Mouse (Mus musculus): ENCODE data around the gene Gpr179. TPM values are rescaled to one million over a fixed set of nuclear protein-coding genes. Genes with fewer than 3 reads are reported as not detected.
A peak's percentile ranks its signal among the peaks of the same experiment; 100 is the strongest.

Gpr179 gene
- polyA plus RNA-seq, 1 experiment: 0.66 TPM

DNA sequence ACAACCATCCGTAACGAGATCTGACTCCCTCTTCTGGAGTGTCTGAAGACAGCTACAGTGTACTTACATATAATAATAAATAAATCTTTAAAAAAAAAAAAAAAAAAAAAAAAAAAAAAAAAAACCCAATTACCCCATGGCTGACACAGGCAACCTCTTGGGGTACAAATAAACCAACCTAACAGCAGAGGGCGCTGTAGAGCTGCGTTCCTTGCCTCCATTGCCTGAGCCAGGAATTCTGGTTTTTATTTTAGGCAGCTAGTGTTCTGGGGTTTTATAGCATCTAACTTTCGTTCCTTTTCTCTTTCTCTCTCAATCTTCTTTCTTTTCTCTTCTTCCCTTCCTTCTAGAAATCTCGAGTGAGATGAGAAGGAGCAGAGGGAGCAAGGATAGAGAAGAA, 5.8 kb upstream of the Gpr179 start:
- DNase-seq (ENCODE audit: extremely low spot score in 1 of 2, low spot score in 1 of 2): peak in 1 of 2 experiments; percentile 92

DNA sequence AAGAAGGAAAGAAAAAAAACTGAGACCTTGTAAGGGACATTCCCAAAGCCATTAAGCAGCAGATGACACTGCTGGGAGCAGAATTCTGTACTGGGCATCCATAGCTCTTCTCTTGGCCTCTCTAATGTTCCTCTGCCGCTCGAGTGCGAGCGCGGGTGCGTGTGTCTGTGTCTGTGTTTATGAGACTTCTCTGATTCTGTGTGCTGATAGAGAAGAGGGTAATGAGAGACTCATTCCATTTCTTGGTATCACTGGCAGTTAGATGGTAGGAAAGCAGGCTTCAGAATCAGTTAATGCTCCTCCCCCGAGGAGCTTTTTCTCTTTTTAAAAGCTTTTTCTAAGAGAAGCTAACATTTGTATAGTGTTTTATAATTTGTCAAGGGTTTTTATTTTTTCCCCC, 3.4 kb upstream of the Gpr179 start:
- DNase-seq (ENCODE audit: extremely low spot score in 1 of 2, low spot score in 1 of 2): no peak

DNA sequence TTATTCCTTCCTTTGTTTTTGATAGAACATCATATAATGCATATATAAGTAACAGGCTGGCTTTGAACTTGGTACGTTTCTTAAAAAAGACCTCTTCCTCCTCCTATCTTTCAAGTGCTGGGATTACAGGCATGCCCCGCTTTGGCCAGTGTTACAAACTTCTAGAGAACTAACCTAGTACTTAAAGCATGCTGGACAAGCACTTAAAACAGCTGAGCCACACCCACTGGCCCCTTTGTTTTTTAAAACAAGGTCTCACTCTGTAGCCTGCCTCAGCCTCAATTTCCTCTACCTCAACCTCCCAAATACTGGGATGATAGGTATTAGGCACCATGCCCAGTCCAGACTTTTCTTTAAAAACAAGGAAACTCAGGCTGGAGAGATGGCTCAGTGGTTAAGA, 2.8 kb upstream of the Gpr179 start:
- DNase-seq (ENCODE audit: extremely low spot score in 1 of 2, low spot score in 1 of 2): no peak

DNA sequence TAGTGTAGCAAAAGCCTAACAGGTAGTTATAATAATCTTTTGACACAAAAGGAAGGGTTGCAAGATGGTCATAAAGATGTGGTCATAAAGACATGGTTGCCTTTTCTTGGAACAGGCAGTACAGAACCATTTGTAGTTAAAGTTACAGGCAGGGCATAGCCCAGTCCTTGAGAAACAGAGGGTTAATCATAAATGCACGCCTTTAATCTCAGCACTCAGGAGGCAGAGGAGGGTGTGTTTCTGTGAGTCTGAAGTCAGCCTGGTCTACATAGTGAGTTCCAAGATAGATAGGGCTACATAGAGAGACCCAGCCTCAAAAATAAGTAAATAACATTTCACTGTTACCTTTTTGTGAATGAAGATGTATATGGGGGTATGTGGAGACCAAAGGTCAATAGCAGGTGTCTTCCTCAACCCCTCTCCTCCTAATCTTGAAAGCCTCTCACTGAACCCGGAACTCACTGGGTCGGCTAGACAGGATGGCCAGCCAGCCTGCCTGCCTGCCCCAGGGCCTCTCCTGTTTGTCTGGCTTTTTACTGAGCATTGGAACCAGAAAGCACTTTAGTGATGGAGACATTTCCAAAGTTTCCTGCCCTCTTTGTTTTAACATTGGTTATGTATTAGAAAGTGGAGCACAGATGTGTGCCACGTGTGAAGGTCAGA, 1.2 kb upstream of the Gpr179 start:
- no peak for DNase-seq (ENCODE audit: extremely low spot score in 1 of 2, low spot score in 1 of 2)

DNA sequence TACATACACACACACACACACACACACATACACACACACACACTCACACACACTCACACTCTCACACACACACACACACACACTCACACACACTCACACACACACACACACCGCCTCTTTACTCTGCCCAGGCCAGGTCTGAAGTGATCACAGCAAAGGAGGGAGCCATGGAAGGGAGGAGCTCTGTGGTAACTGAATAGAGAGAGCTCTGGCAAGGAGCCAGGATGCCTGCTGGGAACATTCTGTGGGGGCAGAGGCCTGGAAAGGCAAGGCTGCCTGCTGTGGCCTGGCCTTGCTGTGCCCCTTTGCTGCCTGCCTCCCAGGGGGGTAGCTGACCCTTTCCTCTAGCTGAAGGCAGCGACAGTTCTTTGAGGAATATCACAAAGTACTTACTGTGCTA, 1.8 kb downstream of the Gpr179 start:
- DNase-seq (ENCODE audit: extremely low spot score in 1 of 2, low spot score in 1 of 2): peak; percentile 44 to 77

DNA sequence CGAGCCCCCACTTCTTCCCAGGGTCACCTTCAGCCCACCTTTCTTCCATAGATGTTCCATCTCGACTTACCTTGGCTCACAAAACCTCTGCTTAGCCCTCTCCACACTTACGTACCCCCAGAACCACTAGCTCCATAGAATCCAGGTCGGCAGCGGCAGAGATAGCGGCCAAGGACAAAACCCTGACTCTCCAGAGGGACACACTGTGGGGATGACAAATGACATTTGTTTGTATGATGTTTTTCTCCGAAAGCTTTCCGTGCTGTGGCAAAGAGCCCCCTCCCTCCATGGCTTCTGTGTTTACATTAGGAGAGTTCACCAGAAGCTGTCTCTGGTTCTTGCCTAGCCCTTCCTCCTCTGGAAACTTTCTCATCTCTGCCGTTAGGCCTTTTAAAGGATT, 4.6 kb downstream of the Gpr179 start:
- DNase-seq (ENCODE audit: extremely low spot score in 1 of 2, low spot score in 1 of 2): no peak

DNA sequence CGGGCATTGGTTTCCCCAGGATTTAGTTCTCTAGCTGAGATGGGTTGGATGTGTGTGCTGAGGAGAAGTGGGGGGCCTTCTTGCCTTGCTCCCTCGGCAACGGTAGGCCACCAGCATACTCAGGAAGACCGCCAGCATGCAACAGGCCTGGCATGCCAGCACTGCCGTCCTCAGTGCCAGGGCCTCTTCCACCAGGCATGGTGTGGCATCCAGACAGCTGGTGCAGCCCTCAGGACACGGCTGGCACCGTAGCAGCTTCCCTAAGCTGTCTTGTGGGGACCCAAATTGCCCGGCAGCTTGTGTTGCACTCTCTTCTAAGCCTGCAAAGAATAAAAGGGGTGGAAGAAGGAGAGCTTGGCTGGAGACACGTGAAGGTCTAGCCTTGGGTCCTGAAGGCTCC, 5.5 kb downstream of the Gpr179 start:
- DNase-seq (ENCODE audit: extremely low spot score in 1 of 2, low spot score in 1 of 2): no peak

DNA sequence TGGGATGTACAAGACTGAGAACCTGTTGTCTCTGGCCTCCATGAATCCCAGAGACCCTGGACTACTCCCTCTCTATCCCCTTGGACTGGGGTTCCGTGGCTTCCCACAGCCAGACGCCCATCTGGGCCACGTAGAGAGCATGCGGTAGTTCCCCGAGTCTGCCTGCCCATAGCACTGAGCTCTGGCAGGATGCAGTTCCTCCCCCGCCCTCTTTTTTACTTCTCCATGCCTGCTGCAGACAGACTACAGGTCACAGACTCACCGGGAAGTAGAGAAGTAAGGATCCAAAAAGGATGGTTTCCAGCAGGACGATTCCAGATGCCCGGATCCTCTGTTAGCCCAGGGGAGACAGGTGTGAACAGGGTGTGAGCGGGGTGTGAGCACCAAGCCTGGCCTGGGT, 6.4 kb downstream of the Gpr179 start:
- no peak for DNase-seq (ENCODE audit: extremely low spot score in 1 of 2, low spot score in 1 of 2)

DNA sequence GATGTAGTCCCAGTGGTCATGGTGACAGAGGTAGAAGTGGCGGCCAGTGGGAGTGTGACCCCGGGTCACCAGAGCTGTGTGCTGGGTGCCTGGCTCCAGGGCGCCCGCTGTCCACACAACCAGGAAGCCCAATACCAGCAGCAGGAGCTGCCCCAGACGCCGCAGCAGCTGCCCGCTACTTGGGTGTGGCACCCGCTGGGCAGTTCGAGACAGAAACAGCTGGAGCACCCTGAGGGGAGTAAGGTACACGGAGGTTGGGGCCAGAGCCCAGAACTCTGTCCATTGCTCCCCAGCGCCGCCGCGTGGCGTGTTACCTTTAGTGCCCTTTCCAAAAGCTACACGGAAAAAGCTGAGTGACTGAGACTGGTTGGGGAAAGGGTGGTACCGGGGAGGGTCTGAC, 8.3 kb downstream of the Gpr179 start:
- DNase-seq (ENCODE audit: extremely low spot score in 1 of 2, low spot score in 1 of 2): no peak

DNA sequence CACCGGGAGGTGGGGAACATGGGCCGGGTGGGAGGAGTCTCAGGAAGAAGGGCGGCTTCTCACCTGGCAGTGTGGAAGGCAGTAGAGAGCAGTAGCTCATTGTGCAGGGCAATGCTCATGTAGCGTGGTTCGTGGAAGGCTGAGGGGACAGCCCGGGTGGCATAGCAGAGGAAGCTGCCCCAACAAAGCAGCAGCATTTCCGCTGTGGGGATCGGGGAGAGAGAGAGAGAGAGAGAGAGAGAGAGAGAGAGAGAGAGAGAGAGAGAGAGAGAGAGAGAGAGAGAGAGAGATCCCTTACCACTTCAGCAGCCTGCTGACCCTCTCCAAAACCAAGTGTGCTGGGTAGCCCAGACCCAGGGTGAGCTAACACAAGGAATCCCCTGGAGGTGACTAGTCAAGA, 8.7 kb downstream of the Gpr179 start:
- DNase-seq (ENCODE audit: extremely low spot score in 1 of 2, low spot score in 1 of 2): no peak

DNA sequence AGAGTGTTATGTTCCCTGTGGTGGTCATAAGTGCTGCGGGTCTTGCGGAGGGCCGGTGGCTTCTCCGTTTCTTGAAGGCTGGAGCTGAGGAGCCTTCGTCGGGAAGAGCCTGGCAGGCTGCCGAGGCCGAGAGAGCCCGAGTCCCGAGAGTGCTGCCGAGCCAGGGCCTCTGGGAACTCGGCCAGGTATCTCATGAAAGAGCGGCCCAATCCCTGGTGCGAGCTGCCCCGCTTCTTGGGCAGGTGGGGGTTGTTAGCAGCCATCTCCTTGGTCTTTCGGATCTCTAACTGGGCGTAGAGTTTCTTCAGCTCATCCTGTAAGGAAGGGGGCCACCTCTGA, 12.9 kb downstream of the Gpr179 start:
- peak in 1 of 2 experiments; percentile 57 for DNase-seq (ENCODE audit: extremely low spot score in 1 of 2, low spot score in 1 of 2)

DNA sequence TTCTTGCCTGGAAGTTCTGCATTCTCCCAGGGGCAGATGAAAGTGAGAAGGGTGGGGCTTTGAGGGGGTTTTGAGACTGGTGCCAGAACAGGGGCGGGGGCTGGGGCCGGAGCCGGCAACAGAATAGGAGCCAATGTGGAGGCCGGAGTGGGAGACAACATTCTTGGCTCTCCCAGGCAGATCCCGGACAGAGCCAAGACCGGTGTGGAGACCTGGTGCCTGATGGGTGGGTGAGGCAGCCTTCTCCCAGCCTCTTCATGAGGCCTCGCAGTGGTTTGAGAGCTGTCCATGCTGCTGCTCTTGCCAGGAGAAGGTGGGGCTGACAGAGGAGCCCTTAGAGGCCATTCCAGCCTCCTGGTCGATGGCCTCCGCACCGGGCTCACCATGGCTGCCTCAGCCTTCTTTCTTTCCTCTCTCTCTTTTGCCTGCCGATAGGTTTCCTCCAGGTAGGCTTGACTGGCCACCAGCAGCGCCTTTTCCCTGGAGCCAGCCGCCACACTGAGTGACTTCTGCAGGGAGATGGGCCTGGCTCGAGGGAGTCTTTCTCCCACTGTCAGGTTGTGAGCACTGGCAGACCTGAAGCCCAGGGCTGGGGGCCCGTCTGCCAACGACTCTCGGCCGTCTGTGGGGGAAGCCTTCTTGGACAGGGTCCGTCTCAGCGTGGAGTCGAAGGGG, 13.4 kb downstream of the Gpr179 start:
- no peak for DNase-seq (ENCODE audit: extremely low spot score in 1 of 2, low spot score in 1 of 2)

DNA sequence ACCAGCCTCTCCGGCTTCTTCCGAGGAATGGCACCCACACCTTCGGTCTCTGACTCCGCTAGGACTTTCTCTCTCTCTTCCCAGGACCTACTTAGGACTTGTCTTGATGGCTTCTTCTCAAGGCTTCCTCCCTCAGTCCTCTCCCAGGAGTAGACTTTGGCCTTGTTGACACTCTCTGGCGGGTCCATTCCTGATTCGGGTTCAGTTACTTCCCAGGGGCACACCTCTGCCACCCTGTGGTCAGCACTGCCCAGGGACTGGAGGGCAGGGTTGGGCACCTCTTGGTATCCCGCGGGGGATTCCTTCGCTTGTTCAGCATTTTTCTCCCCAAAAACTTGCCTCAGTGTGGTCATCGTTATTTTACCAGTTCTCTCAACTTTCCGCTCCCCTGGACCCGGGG, 14.5 kb downstream of the Gpr179 start:
- DNase-seq (ENCODE audit: extremely low spot score in 1 of 2, low spot score in 1 of 2): no peak

DNA sequence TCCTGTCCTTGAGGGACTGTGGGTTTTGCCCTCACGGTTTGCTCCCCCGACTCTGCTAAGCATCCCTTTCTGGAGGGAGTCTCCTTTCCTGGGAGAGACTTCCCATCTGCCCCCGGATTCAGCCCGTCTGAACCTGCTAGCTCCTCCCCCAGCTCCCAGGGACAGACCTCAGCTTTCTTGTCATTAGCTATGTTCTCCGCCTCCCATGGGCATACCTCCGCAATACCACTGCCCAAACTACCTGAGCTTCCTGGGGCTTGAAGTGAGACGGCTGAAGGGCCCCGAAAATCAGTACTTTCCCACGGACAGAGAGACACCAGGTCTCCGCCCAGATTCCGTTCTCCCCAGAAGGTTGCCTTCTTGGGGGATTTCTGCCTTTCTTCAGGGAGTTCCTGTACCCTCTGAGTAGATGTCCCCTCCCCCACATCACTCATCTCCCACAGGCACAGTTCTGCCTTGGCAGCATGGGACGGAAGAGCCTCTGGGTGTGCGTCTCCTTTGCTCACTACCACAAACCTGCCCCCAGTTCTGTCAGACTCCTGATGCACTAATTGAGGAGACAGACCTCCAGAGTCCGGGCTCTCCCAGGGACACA, 15.0 kb downstream of the Gpr179 start:
- no peak for DNase-seq (ENCODE audit: extremely low spot score in 1 of 2, low spot score in 1 of 2)

DNA sequence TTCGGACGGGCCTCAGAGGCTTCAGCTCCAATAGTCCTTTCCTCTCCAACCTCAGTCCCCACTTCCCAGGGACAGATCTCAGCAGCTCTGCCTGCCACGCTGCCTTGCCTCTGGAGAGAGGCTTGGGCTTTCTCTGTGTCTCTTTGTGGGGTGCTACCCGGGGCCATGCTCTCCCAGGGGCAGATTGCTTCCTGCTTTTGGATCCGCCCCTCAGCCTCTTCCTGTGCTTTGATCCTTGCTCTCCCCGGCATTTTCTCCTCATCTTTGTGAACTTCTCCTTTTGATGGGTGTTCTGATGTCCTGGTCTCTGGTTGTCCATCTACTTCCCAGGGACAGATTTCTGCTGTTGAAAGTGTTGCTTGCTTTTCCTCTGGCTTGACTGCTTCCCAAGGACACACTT, 15.6 kb downstream of the Gpr179 start:
- DNase-seq (ENCODE audit: extremely low spot score in 1 of 2, low spot score in 1 of 2): no peak

DNA sequence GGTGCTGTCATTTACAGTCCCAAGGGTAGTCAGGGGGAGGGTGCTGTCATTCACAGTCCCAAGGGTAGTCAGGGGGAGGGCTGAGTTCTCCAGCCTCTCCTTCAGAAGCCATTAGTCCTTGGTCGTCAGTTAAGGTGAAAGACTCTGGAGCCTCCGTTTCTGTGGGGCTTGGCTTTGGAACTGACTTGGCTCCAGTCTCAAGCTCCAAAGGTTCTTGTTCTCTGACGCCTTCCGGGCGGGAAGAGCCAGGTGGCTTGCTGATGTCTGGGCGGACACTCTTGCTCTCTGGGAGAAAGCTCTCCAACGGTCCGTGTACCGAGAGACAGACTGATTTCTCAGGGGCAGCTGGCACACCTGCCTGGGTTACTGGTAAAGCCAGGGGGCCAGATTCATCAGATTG, 17.5 kb downstream of the Gpr179 start:
- DNase-seq (ENCODE audit: extremely low spot score in 1 of 2, low spot score in 1 of 2): no peak

DNA sequence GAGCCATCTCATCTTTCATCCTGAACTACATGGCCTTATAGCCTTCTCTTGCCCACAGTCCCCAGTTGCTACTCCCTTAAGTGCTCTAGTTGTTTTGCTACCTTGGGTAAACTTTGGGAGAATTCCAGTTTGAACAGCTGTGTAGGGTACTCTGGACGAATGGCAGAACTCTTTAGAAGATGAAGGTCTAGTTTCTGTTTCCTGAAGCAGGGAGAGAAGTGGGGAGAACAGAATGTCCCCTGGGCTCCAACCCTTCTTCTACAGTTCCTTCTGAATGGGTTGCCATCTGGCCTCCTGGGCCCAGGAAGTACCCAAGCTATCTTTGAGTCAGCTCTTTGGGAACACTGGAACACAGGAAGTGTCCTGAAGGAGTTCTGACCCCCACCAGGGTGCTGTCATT, 18.0 kb downstream of the Gpr179 start:
- DNase-seq (ENCODE audit: extremely low spot score in 1 of 2, low spot score in 1 of 2): no peak

DNA sequence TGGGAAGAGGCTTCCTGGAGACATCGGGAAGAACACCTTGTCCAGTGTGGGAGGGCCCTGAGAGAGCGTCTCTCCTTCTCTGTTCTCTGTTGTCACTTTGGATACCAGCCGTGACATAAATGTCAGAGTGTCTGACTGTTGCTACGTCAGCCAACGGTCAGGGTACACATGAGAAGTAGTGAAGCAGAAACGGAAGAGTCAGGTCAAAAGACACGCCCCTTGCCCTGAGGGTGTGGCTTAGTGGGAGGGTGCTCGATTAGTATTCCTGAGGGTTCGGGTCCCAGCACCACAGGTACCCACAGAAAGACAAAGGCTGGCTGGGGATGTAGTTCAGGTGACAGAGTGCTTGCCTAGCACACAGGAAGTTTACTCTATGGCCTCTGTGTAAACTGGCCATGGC, 18.8 kb downstream of the Gpr179 start:
- DNase-seq (ENCODE audit: extremely low spot score in 1 of 2, low spot score in 1 of 2): no peak

DNA sequence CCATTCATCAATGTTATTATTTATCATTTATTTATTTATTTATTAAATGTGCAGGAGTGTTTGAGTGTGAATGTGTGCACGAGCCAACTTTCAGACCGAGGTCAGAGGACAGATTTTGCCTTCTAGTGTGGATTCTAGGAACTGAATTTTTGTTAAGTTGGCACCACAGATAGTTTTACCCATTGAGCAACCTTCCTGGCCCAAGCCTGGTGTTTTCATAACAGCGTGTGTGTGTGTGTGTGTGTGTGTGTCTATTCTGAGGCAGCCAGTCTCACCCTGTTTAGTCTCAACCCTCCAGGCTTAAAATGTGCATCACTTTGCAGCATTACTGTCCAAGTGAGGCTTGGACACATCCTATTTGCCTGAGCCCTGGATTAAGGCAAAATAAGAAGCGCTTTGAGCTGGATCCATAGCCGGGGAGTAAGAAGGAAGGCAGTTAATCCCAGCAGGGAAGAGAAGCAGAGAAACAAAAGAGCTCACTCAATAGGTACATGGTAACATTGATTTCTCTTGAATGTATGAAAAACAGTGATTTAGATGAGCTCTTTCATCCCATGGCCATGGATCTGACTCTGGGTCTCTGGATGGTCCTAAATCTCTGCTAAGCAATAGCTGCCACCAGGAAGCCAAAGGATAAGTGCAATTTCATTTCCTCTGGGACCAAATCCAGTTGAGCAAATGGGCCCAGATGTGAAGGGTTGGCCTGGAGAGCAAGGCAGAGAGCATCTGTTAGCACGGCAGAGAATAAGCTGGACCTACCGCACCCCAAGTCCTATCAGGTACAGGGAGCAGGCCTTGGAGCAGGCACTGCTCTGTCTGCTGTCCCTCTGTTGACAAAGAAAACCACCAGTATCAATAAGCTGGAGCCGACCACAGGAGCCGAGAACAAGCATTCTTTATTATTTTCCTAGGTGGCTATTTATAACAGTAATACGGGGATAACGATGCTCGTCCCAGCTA, 20.4 kb downstream of the Gpr179 start:
- no peak for DNase-seq (ENCODE audit: extremely low spot score in 1 of 2, low spot score in 1 of 2)

DNA sequence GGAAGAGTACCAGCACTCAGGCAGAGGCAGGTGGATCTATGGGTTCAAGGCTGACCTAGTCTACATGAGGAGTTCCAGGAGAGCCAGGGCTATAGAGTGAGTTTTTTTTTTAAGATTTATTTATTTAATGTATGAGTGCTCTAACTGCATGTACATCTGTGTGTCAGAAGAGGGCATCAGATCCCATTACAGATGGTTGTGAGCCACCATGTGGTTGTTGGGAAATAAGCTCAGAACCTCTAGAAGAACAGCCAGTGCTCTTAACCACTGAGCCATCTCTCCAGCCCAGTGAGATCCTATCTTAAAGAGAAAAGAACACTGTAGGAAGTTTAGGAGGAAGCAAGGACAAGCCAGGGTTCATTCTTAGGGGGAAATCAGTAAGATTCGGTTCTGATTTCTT, 21.6 kb downstream of the Gpr179 start:
- no peak for DNase-seq (ENCODE audit: extremely low spot score in 1 of 2, low spot score in 1 of 2)

DNA sequence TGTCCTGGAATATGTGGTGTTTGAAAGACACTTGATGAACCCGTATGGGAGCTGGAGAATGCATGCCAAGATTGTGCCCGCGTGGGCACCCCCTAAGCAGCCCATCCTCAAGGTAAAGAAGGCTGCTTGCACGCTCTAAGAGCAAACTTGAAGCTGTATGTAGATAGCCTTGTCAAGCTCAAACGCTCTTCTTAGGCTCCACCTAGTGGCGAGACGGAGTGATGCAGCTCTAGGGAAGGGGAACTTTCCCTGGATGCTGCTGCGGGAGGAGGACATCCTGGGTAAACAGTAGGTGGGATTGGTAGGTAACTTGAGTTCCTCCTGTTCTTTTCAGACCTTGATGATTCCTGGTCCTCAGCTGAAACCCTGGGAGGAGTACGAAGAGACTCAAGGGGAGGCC, 23.7 kb downstream of the Gpr179 start:
- DNase-seq (ENCODE audit: extremely low spot score in 1 of 2, low spot score in 1 of 2): peak in 1 of 2 experiments; percentile 79
